Mouse (Mus musculus) liver, embryonic 16.5 days (tissue): Measurements from ENCODE around the gene Sgo2b. TPM values are rescaled to one million over a fixed set of nuclear protein-coding genes. Genes with fewer than 3 reads are reported as not detected.

ENCODE experiments used
- ATAC-seq: fragments of 200-750 bp; cut with Nextera tagmentation; 2 replicates; pipeline ENCODE4 v1.8.0; 2017; ENCODE audit warnings: low read depth, mild to moderate bottlenecking, moderate number of reproducible peaks, moderate library complexity
- H3K27ac ChIP-seq: fragments of 300-500 bp; sonication (generic); 2 replicates; pipeline ENCODE4 v1.5.1; 2014; ENCODE audit warnings: mild to moderate bottlenecking, low read length
- H3K27me3 ChIP-seq: fragments of 300-500 bp; sonication (generic); 2 replicates; pipeline ENCODE4 v1.6.1; 2014; ENCODE audit warnings: low read depth, low read length, mixed read lengths; ENCODE audit not compliant: control insufficient read depth, insufficient read depth
- H3K36me3 ChIP-seq: fragments of 300-500 bp; sonication (generic); 2 replicates; pipeline ENCODE4 v1.6.1; 2014; ENCODE audit warnings: mild to moderate bottlenecking; ENCODE audit not compliant: control insufficient read depth, insufficient read depth
- H3K4me1 ChIP-seq: fragments of 300-500 bp; sonication (generic); 2 replicates; pipeline ENCODE4 v1.6.1; 2014; ENCODE audit warnings: low read depth, low read length, mixed read lengths; ENCODE audit not compliant: control insufficient read depth
- H3K4me2 ChIP-seq: fragments of 300-500 bp; sonication (generic); 2 replicates; pipeline ENCODE4 v1.6.1; 2014; ENCODE audit warnings: low read depth, low read length, mixed read lengths
- H3K4me3 ChIP-seq: fragments of 300-500 bp; sonication (generic); 2 replicates; pipeline ENCODE4 v1.5.1; 2014; ENCODE audit warnings: low read depth, mild to moderate bottlenecking, low read length
- H3K9ac ChIP-seq: fragments of 300-500 bp; sonication (generic); 2 replicates; pipeline ENCODE4 v1.6.1; 2014; ENCODE audit warnings: low read depth, low read length
- H3K9me3 ChIP-seq: fragments of 300-500 bp; sonication (generic); replicated peaks from 2 replicates; pipeline ENCODE4 v1.6.1; 2016; ENCODE audit warnings: low read length; ENCODE audit not compliant: control insufficient read depth
- WGBS: fragments of 180-500 bp; shearing (Covaris S2); extraction: QIAGEN DNeasy Blood & Tissue Kit; methylation state at CpG from one replicate; pipeline ENCODE4 v1.1.7; 2014; ENCODE audit not compliant: insufficient replicate concordance; 5-methylcytosine and 5-hydroxymethylcytosine counted together
- polyA plus RNA-seq: library from polyadenylated mRNA; unstranded; fragments of >200 nt; fragmentation: Nextera tagmentation; extraction: Ambion mirVana; gene quantifications from 2 replicates; pipeline ENCODE4 v1.2.1, GENCODE M21; 2015

The Sgo2b gene
- polyA plus RNA-seq, 1 experiment from 2014 or later, result not detected

- no peak overlapping the region for H3K27ac ChIP-seq
- no peak overlapping the region for H3K4me3 ChIP-seq
- WGBS, result 46% methylated on average over 4 of the region's 4 CpGs
- no peaks in the 10 kb centered on the region for H3K4me1 ChIP-seq
- no peaks in the 10 kb centered on the region for H3K27me3 ChIP-seq
- no peaks in the 10 kb centered on the region for H3K36me3 ChIP-seq
- ATAC-seq, result no peak
- no peaks in the 10 kb centered on the region for H3K9me3 ChIP-seq
- H3K9ac ChIP-seq, result no peak overlapping the region
- no peak overlapping the region for H3K4me2 ChIP-seq
Measured at GRCm38 (mm10) chr8:63878353-63878752, 73.7 kb downstream of the Sgo2b start.

DNA sequence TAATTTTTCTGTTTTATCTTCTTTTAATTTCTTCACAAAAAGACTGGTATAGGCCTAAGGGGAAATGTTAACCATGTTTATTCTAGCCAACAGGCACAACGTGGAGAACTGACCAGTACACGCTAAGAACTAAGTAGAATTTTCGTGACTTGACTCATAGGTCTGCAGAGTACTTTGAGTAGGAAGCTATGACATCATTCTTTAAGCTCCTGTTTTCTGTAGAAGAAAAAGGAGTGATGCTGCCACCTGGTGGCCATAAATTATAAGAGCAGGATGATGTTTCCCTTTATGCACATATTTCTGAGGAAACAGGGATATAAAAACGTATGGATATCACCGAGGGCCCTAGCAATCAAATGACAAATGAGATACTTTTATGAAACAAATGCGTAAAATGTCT, 74.7 kb downstream of the Sgo2b start:
- no peak for ATAC-seq
- H3K27ac ChIP-seq, result no peak overlapping the region
- no peaks in the 10 kb centered on the region for H3K36me3 ChIP-seq
- H3K4me1 ChIP-seq, result no peaks in the 10 kb centered on the region
- H3K9me3 ChIP-seq, result no peaks in the 10 kb centered on the region
- no peak overlapping the region for H3K4me2 ChIP-seq
- no peak overlapping the region for H3K9ac ChIP-seq
- 10% methylated on average over 6 of the region's 6 CpGs for WGBS
- H3K27me3 ChIP-seq, result no peaks in the 10 kb centered on the region
- H3K4me3 ChIP-seq, result no peak overlapping the region

DNA sequence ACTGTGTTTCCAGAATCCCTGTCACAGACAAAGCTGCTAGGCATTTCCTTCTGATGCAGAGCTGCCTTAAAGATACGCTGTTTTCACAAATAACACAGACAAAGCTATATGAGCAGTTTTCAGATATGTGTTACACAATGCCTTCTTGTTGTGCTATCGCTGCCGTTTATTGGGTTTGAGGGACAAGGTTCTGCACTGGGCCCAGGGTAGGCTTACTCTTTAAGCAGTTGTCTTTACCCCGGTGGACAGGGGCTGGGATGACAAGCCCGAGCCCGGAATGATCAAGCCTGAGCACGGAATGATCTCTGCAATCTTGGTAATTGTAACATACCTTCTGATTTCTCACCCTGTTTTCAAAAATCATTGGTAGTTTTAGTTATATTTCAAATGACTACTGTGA, 75.1 kb downstream of the Sgo2b start:
- WGBS, result 80% methylated on average over 7 of the region's 7 CpGs

More for the DNA sequence above, 75.1 kb downstream of the Sgo2b start:
- no peak overlapping the region for H3K4me3 ChIP-seq
- H3K27me3 ChIP-seq, result no peaks in the 10 kb centered on the region
- no peak overlapping the region for H3K27ac ChIP-seq
- H3K9ac ChIP-seq, result no peak overlapping the region
- no peaks in the 10 kb centered on the region for H3K36me3 ChIP-seq
- ATAC-seq, result no peak
- no peaks in the 10 kb centered on the region for H3K4me1 ChIP-seq
- no peaks in the 10 kb centered on the region for H3K9me3 ChIP-seq
- H3K4me2 ChIP-seq, result no peak overlapping the region
